Mouse (Mus musculus) hindbrain, postnatal 0 days (tissue): ENCODE results near the gene Olfr374. TPM values are rescaled to one million over a fixed set of nuclear protein-coding genes. Genes with fewer than 3 reads are reported as not detected.
"Not testable (repeated sequence)": the region's sequence is repeated elsewhere in the genome, so short reads cannot be mapped to it uniquely, and the experiment has no call there.

Source experiments
- ATAC-seq: fragments of 200-750 bp; cut with Nextera tagmentation; 2 replicates; pipeline ENCODE4 v1.8.0; 2017; ENCODE audit warnings: mild to moderate bottlenecking, moderate TSS enrichment, moderate library complexity
- DNase-seq: peaks from one replicate; pipeline ENCODE4 v3.0.0-alpha.2; 2015; ENCODE audit warnings: low spot score
- H3K27ac ChIP-seq: fragments of 300-500 bp; sonication (generic); 2 replicates; pipeline ENCODE4 v1.5.1; 2014; ENCODE audit warnings: mild to moderate bottlenecking
- H3K27me3 ChIP-seq: fragments of 300-500 bp; sonication (generic); 2 replicates; pipeline ENCODE4 v1.6.1; 2014; ENCODE audit warnings: low read length, mixed read lengths; ENCODE audit not compliant: insufficient read depth
- H3K36me3 ChIP-seq: fragments of 300-500 bp; sonication (generic); 2 replicates; pipeline ENCODE4 v1.6.1; 2014; ENCODE audit warnings: low read length, mixed read lengths; ENCODE audit not compliant: insufficient read depth
- H3K4me1 ChIP-seq: fragments of 300-500 bp; sonication (generic); 2 replicates; pipeline ENCODE4 v1.6.1; 2014; ENCODE audit warnings: antibody characterized with exemption, low read length, mixed read lengths; ENCODE audit not compliant: insufficient read depth
- H3K4me2 ChIP-seq: fragments of 300-500 bp; sonication (generic); 2 replicates; pipeline ENCODE4 v1.6.1; 2014; ENCODE audit warnings: low read depth, mild to moderate bottlenecking, low read length, moderate library complexity, mixed read lengths
- H3K4me3 ChIP-seq: fragments of 300-500 bp; sonication (generic); 2 replicates; pipeline ENCODE4 v1.5.1; 2014; ENCODE audit warnings: low read length
- H3K9ac ChIP-seq: fragments of 300-500 bp; sonication (generic); replicated peaks from 2 replicates; pipeline ENCODE4 v1.6.1; 2014; ENCODE audit warnings: mild to moderate bottlenecking, low read length, moderate library complexity, mixed read lengths
- H3K9me3 ChIP-seq: fragments of 300-500 bp; sonication (generic); 2 replicates; pipeline ENCODE4 v1.6.1; 2016; ENCODE audit warnings: low read length, mixed read lengths
- CTCF ChIP-seq: IDR thresholded peaks from 2 replicates; pipeline ENCODE4 v1.5.1; 2016; ENCODE audit warnings: antibody characterized with exemption, control low read depth, low read depth
- WGBS: fragments of 180-500 bp; shearing (Covaris S2); extraction: QIAGEN DNeasy Blood & Tissue Kit; methylation state at CpG from one replicate; pipeline ENCODE4 v1.1.7; 2014; 5-methylcytosine and 5-hydroxymethylcytosine counted together
- polyA plus RNA-seq: library from polyadenylated mRNA; unstranded; fragments of >200 nt; fragmentation: Nextera tagmentation; extraction: Ambion mirVana; gene quantifications from 2 replicates; pipeline ENCODE4 v1.2.1, GENCODE M21; 2015
- total RNA-seq: library from RNA; depleted of rRNA; stranded (reverse); fragments of >200 nt; gene quantifications from 2 replicates; pipeline ENCODE4 v1.2.3, GENCODE M21; 2014; rRNA removed

Gene Olfr374
- total RNA-seq (not detected in 2 replicates), polyA plus RNA-seq (not detected in 2 replicates)

DNA sequence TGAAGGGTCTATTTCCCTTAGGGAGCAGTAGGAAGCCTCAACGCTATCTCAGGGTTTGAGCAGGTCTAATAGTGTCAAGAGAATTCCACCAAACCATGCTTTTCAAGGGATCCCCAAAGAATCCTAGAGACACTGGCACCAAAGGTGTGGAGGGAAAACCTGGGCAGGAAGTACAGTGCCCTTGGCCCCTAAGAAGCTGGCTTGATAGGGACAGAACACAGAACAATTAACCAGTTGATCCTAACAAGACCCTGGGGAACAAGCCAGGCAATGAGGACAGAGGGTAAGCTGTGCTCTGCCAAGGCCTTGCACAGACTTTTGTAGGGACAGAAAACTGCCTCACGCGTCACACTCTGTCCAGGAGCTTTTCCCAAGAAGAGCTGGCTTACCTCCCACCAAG lies at the start of gene Olfr374:
Gene Olfr374 (plus strand): TSS at position 301 of the 400 bp plus-strand sequence.
- Histone ChIP-seq H3K27ac (no peak within 1 kb of the TSS), H3K4me2 (no peak within 1 kb of the TSS), H3K36me3 (no peaks in the 10 kb centered on the region), H3K9ac (no peak within 1 kb of the TSS), H3K27me3 (no peaks in the 10 kb centered on the region), H3K4me1 (no peaks in the 10 kb centered on the region), H3K9me3 (no peaks in the 10 kb centered on the region; the same call in 1 of the 2 replicates), H3K4me3 (no peak within 1 kb of the TSS)
- DNase-seq (no peak), ATAC-seq (no peak)
- 92% methylated on average over 3 of the region's 3 CpGs for WGBS
- no peak for TF ChIP-seq CTCF

GRCm38 (mm10) chr8:72057643-72058042 lies 49.2 kb upstream of the Olfr374 start:
- H3K27ac ChIP-seq, H3K27me3 ChIP-seq, H3K36me3 ChIP-seq, H3K9me3 ChIP-seq, H3K4me2 ChIP-seq, H3K9ac ChIP-seq, H3K4me3 ChIP-seq, DNase-seq, ATAC-seq, H3K4me1 ChIP-seq: not testable (repeated sequence)
- 93% methylated on average over 3 of the region's 4 CpGs for WGBS

- not testable (repeated sequence) for H3K4me3 ChIP-seq, H3K4me1 ChIP-seq, H3K9me3 ChIP-seq, DNase-seq, H3K27ac ChIP-seq, H3K36me3 ChIP-seq, H3K4me2 ChIP-seq, ATAC-seq, H3K27me3 ChIP-seq, H3K9ac ChIP-seq
- 100% methylated on average over 1 of the region's 1 CpGs for WGBS
Measured at GRCm38 (mm10) chr8:72066819-72067399, 39.9 kb upstream of the Olfr374 start.

DNA sequence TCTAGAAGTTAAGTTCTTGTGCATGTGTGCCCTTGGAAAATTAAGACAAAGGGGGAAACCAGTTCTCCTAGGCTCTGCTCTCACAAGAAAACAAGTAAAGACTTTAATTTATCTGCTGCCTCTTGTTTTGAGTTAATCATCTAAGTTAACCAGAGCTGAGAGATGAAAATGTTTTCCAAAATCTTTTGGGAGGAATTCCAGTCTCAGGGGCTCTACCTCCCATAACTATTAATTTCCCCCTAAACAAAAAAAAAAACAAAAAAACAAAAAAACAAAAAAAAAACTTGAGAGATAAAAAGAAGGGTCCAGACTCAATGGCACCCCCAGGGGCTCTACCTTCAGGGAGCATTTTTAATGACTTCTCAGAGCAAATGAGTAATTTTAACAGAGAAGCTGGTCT lies 24.0 kb upstream of the Olfr374 start, which contains the start of gene Olfr373:
Gene Olfr373 (plus strand): TSS at position 301 of the 400 bp plus-strand sequence.
- H3K27me3 ChIP-seq, ATAC-seq, H3K4me1 ChIP-seq, H3K27ac ChIP-seq, H3K9ac ChIP-seq, H3K4me2 ChIP-seq, DNase-seq, H3K36me3 ChIP-seq, H3K4me3 ChIP-seq, H3K9me3 ChIP-seq: not testable (repeated sequence)

DNA sequence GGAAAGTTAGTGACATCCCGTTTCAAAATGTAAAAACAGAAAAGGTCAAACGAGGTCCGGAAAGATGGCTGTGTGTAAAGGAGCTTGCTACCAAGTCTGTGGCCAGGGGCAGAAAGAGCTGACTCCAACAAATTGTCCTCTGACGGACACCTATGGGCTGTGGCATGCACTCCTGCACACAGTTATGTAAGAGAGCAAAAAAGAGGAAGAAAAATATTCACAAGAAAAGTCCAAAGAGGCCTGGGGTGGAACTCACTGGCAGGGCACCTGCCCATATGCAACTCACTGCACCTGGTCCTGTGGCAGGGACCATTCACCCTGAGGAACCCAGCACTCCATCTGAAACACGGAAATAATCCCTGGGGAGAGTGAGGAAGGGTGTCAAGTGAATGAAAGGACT lies 22.1 kb upstream of the Olfr374 start:
- no peak overlapping the region for H3K9ac ChIP-seq
- WGBS = 67% methylated on average over 5 of the region's 5 CpGs
- no peak for TF ChIP-seq CTCF
- ATAC-seq (no peak), DNase-seq (no peak)
- no peaks in the 10 kb centered on the region for H3K36me3 ChIP-seq
- no peaks in the 10 kb centered on the region for H3K4me1 ChIP-seq
- H3K27me3 ChIP-seq = no peaks in the 10 kb centered on the region
- H3K4me3 ChIP-seq = no peak overlapping the region
- H3K27ac ChIP-seq = no peak overlapping the region
- H3K9me3 ChIP-seq = no peaks in the 10 kb centered on the region
- H3K4me2 ChIP-seq = no peak overlapping the region

GRCm38 (mm10) chr8:72087611-72088010 lies 19.2 kb upstream of the Olfr374 start:
- not testable (repeated sequence) for DNase-seq, H3K9me3 ChIP-seq, H3K27me3 ChIP-seq, H3K9ac ChIP-seq, H3K36me3 ChIP-seq, ATAC-seq, H3K4me3 ChIP-seq, H3K4me2 ChIP-seq, H3K27ac ChIP-seq, H3K4me1 ChIP-seq
- WGBS = 85% methylated on average over 3 of the region's 3 CpGs

GRCm38 (mm10) chr8:72096721-72097120 lies 10.1 kb upstream of the Olfr374 start:
- not testable (repeated sequence) for ATAC-seq, H3K4me2 ChIP-seq, H3K36me3 ChIP-seq, H3K27ac ChIP-seq, H3K9me3 ChIP-seq, H3K4me3 ChIP-seq, DNase-seq, H3K4me1 ChIP-seq, H3K27me3 ChIP-seq, H3K9ac ChIP-seq

DNA sequence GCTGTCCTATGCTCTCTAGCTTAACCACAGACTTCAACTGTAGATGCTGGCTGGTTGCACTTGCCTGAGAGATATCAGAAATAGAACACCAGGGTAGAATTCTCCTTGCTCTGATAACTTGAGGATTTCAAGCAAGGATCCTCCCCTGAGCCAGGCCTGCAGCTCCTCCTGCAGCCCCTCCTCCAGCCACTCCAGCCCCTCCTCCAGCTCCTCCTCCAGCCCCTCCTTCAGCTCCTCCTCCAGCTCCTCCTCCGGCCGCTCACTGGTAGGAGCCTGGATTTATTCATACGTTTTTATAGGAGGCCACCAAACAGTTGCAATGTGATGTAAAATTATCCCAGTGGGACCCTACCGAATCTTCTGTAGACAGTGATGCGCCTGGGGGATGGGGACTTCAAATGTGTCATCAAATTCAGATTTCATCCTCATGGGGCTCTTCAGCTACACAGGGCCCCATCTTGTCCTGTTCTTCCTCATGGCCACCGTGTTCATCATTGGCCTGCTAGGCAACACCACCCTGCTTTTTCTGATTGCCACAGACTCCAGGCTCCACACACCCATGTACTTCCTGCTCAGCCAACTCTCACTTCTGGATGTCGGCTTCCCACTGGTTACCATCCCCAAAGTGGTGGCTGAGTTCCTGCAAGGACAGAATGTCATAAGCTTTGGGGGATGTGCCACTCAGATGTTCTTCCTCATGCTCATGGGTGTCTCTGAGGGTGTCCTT lies 7.3 kb upstream of the Olfr374 start:
- H3K4me1 ChIP-seq, H3K4me3 ChIP-seq, H3K9me3 ChIP-seq, ATAC-seq, H3K27me3 ChIP-seq, H3K27ac ChIP-seq, H3K36me3 ChIP-seq, H3K4me2 ChIP-seq, H3K9ac ChIP-seq: not testable (repeated sequence)
- peak; percentile 5 for DNase-seq
- WGBS = 63% methylated on average over 6 of the region's 7 CpGs
